Comparison of ENCODE assay signal across 8 mouse cellular contexts in the genomic region with DNA sequence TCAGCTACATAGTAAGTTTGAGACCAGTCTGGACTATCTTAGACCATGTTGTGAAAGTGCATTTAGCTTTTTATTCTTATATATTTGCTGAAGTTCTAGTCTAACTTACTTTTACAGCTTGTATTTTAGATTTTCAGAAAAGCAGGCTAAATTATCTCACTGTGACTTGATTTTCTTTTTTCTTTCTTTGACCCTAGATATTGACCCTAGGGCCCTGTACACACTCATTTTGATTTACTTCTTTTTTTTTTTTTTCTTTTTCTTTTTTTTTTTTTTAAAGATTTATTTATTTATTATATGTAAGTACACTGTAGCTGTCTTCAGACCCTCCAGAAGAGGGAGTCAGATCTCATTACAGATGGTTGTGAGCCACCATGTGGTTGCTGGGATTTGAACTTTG. TPM values are rescaled to one million over a fixed set of nuclear protein-coding genes. Genes with fewer than 3 reads are reported as not detected.
DNase-seq lines count a peak whose midpoint lies in the region; ATAC-seq lines count a peak whose summit lies in the region.
"Not testable (repeated sequence)": the region's sequence is repeated elsewhere in the genome, so short reads cannot be mapped to it uniquely, and the experiment has no call there.

No protein-coding gene starts in this region.

- not testable (repeated sequence) for H3K4me3 ChIP-seq in embryonic facial prominence, embryonic 12.5 days; forebrain, embryonic 14.5 days (ENCODE audit: low read depth, low read length); intestine, embryonic 14.5 days (ENCODE audit: low read depth, low read length); liver, embryonic 11.5 days (ENCODE audit: low read depth, low read length); midbrain, embryonic 16.5 days (ENCODE audit: low read depth, low read length); stomach, embryonic 16.5 days (replicated peaks; ENCODE audit: low read length)
- H3K4me3 ChIP-seq in hindbrain, embryonic 10.5 days: peak overlapping the region; percentile 91; the same call in 1 of the 2 replicates
- H3K4me3 ChIP-seq in lung, embryonic 15.5 days: peak overlapping the region; percentile 91; the same call in 1 of the 2 replicates

- ATAC-seq in embryonic facial prominence, embryonic 12.5 days (ENCODE audit: insufficient number of reproducible peaks, insufficient read depth, low FRiP score, low TSS enrichment); forebrain, embryonic 14.5 days; intestine, embryonic 14.5 days (replicated peaks; ENCODE audit: low FRiP score, low TSS enrichment, low read depth); liver, embryonic 11.5 days (replicated peaks; ENCODE audit: low FRiP score); lung, embryonic 15.5 days (ENCODE audit: borderline replicate concordance, extremely low read depth, low FRiP score, low TSS enrichment); midbrain, embryonic 16.5 days; stomach, embryonic 16.5 days (ENCODE audit: insufficient read depth, low FRiP score): not testable (repeated sequence)

- H3K9ac ChIP-seq in embryonic facial prominence, embryonic 12.5 days; forebrain, embryonic 14.5 days (ENCODE audit: low read length); intestine, embryonic 14.5 days (ENCODE audit: low read length); liver, embryonic 11.5 days (ENCODE audit: low read depth, low read length); lung, embryonic 15.5 days; midbrain, embryonic 16.5 days (ENCODE audit: low read depth, low read length); stomach, embryonic 16.5 days (ENCODE audit: low read length): not testable (repeated sequence)

- H3K4me2 ChIP-seq in embryonic facial prominence, embryonic 12.5 days (replicated peaks): 0 out of 2 replicates have a peak overlapping the region, but pooled peaks have one; percentile 75
- H3K4me2 ChIP-seq in forebrain, embryonic 14.5 days (ENCODE audit: low read length): peak overlapping the region; percentile 72
- H3K4me2 ChIP-seq in intestine, embryonic 14.5 days (ENCODE audit: low read length): peak overlapping the region; percentile 83; the same call in 1 of the 2 replicates
- H3K4me2 ChIP-seq in liver, embryonic 11.5 days: peak overlapping the region; percentile 60; the same call in 1 of the 2 replicates
- H3K4me2 ChIP-seq in lung, embryonic 15.5 days: peak overlapping the region; percentile 72; the same call in 1 of the 2 replicates
- H3K4me2 ChIP-seq in midbrain, embryonic 16.5 days (ENCODE audit: low read length): peak overlapping the region; percentile 81
- H3K4me2 ChIP-seq in stomach, embryonic 16.5 days (ENCODE audit: low read depth, low read length): peak overlapping the region; percentile 60; the same call in 1 of the 2 replicates

- not testable (repeated sequence) for H3K9me3 ChIP-seq in embryonic facial prominence, embryonic 12.5 days; forebrain, embryonic 14.5 days (replicated peaks; ENCODE audit: control insufficient read depth, low read length); hindbrain, embryonic 10.5 days; intestine, embryonic 14.5 days (ENCODE audit: control insufficient read depth, low read length); liver, embryonic 11.5 days (ENCODE audit: control insufficient read depth, low read length); lung, embryonic 15.5 days; midbrain, embryonic 16.5 days (replicated peaks; ENCODE audit: control insufficient read depth, low read length, poor library complexity, severe bottlenecking); stomach, embryonic 16.5 days (replicated peaks; ENCODE audit: control insufficient read depth, low read length)

- H3K27me3 ChIP-seq in embryonic facial prominence, embryonic 12.5 days; forebrain, embryonic 14.5 days (replicated peaks; ENCODE audit: control insufficient read depth, insufficient read depth, low read length); hindbrain, embryonic 10.5 days (ENCODE audit: insufficient read depth, poor library complexity, severe bottlenecking); intestine, embryonic 14.5 days (replicated peaks; ENCODE audit: control insufficient read depth, insufficient read depth, low read length); liver, embryonic 11.5 days (replicated peaks; ENCODE audit: control insufficient read depth, insufficient read depth, low read length); lung, embryonic 15.5 days; midbrain, embryonic 16.5 days (ENCODE audit: control insufficient read depth, insufficient read depth, low read depth, low read length); stomach, embryonic 16.5 days (ENCODE audit: control insufficient read depth, insufficient read depth, low read length): not testable (repeated sequence)

- DNase-seq in forebrain, embryonic 14.5 days (ENCODE audit: low spot score); hindbrain, embryonic 10.5 days (ENCODE audit: low spot score); intestine, embryonic 14.5 days (ENCODE audit: low spot score); liver, embryonic 11.5 days (ENCODE audit: low spot score): not testable (repeated sequence)

- peaks cover 20% of the 10 kb centered on the region for H3K36me3 ChIP-seq in embryonic facial prominence, embryonic 12.5 days
- peaks cover 22% of the 10 kb centered on the region for H3K36me3 ChIP-seq in forebrain, embryonic 14.5 days (ENCODE audit: control insufficient read depth, insufficient read depth, low read length)
- H3K36me3 ChIP-seq in hindbrain, embryonic 10.5 days: peaks cover 35% of the 10 kb centered on the region
- peaks cover 25% of the 10 kb centered on the region for H3K36me3 ChIP-seq in intestine, embryonic 14.5 days (ENCODE audit: control insufficient read depth, insufficient read depth, low read length)
- H3K36me3 ChIP-seq in liver, embryonic 11.5 days (ENCODE audit: control insufficient read depth, insufficient read depth, low read length); midbrain, embryonic 16.5 days (ENCODE audit: control insufficient read depth, insufficient read depth, low read length); stomach, embryonic 16.5 days (ENCODE audit: control insufficient read depth, insufficient read depth, low read length): not testable (repeated sequence)
- H3K36me3 ChIP-seq in lung, embryonic 15.5 days: peaks cover 20% of the 10 kb centered on the region

- peaks cover 24% of the 10 kb centered on the region for H3K4me1 ChIP-seq in embryonic facial prominence, embryonic 12.5 days
- H3K4me1 ChIP-seq in forebrain, embryonic 14.5 days (ENCODE audit: control insufficient read depth, insufficient read depth, low read length): peaks cover 18% of the 10 kb centered on the region
- H3K4me1 ChIP-seq in hindbrain, embryonic 10.5 days (replicated peaks): peaks cover 28% of the 10 kb centered on the region
- H3K4me1 ChIP-seq in intestine, embryonic 14.5 days (replicated peaks; ENCODE audit: control insufficient read depth, insufficient read depth, low read length): peaks cover 25% of the 10 kb centered on the region
- H3K4me1 ChIP-seq in liver, embryonic 11.5 days (replicated peaks; ENCODE audit: control insufficient read depth, insufficient read depth, low read length): peaks cover 17% of the 10 kb centered on the region
- H3K4me1 ChIP-seq in lung, embryonic 15.5 days: peaks cover 25% of the 10 kb centered on the region
- peaks cover 29% of the 10 kb centered on the region for H3K4me1 ChIP-seq in midbrain, embryonic 16.5 days (ENCODE audit: control insufficient read depth, insufficient read depth, low read length)
- H3K4me1 ChIP-seq in stomach, embryonic 16.5 days (ENCODE audit: control insufficient read depth, insufficient read depth, low read length): peaks cover 12% of the 10 kb centered on the region

- not testable (repeated sequence) for H3K27ac ChIP-seq in embryonic facial prominence, embryonic 12.5 days; forebrain, embryonic 14.5 days (ENCODE audit: low read depth, low read length); hindbrain, embryonic 10.5 days; intestine, embryonic 14.5 days (ENCODE audit: low read depth); liver, embryonic 11.5 days (ENCODE audit: low read depth, low read length); lung, embryonic 15.5 days; midbrain, embryonic 16.5 days (ENCODE audit: low read length); stomach, embryonic 16.5 days (ENCODE audit: low read length)

RNA-seq across cellular contexts. Expression of gene Capza1, which starts 2.4 kb away (rescaled TPM):
- polyA plus RNA-seq in embryonic facial prominence, embryonic 12.5 days (2016; fragmentation: Nextera tagmentation; extraction: Ambion mirVana): 188 and 190 TPM in 2 replicates
- polyA plus RNA-seq in forebrain, embryonic 14.5 days (2014; fragmentation: Nextera tagmentation; extraction: Ambion mirVana): 207 and 217 TPM in 2 replicates
- 188 and 212 TPM in 2 replicates for polyA plus RNA-seq in hindbrain, embryonic 10.5 days (2016; fragmentation: Nextera tagmentation; extraction: Ambion mirVana)
- polyA plus RNA-seq in intestine, embryonic 14.5 days (2014; fragmentation: Nextera tagmentation; extraction: Ambion mirVana): 194 and 209 TPM in 2 replicates
- polyA plus RNA-seq in liver, embryonic 11.5 days (2014; fragmentation: Nextera tagmentation; extraction: Ambion mirVana): 169 and 209 TPM in 2 replicates
- 209 and 222 TPM in 2 replicates for polyA plus RNA-seq in lung, embryonic 15.5 days (2015; fragmentation: Nextera tagmentation; extraction: Ambion mirVana)
- polyA plus RNA-seq in midbrain, embryonic 16.5 days (2015; fragmentation: Nextera tagmentation; extraction: Ambion mirVana): 149 and 162 TPM in 2 replicates
- 195 and 201 TPM in 2 replicates for polyA plus RNA-seq in stomach, embryonic 16.5 days (2015; fragmentation: Nextera tagmentation; extraction: Ambion mirVana)

RNA-seq across cellular contexts. Expression of gene St7l, which starts 2.9 kb away (rescaled TPM):
- polyA plus RNA-seq in embryonic facial prominence, embryonic 12.5 days (2016; fragmentation: Nextera tagmentation; extraction: Ambion mirVana): 39.4 and 40.4 TPM in 2 replicates
- 37.8 and 38.3 TPM in 2 replicates for polyA plus RNA-seq in forebrain, embryonic 14.5 days (2014; fragmentation: Nextera tagmentation; extraction: Ambion mirVana)
- 28.7 and 33.7 TPM in 2 replicates for polyA plus RNA-seq in hindbrain, embryonic 10.5 days (2016; fragmentation: Nextera tagmentation; extraction: Ambion mirVana)
- 33.1 and 34.6 TPM in 2 replicates for polyA plus RNA-seq in intestine, embryonic 14.5 days (2014; fragmentation: Nextera tagmentation; extraction: Ambion mirVana)
- polyA plus RNA-seq in liver, embryonic 11.5 days (2014; fragmentation: Nextera tagmentation; extraction: Ambion mirVana): 22.5 and 25.6 TPM in 2 replicates
- polyA plus RNA-seq in lung, embryonic 15.5 days (2015; fragmentation: Nextera tagmentation; extraction: Ambion mirVana): 34.3 and 35.8 TPM in 2 replicates
- 37.6 and 38.3 TPM in 2 replicates for polyA plus RNA-seq in midbrain, embryonic 16.5 days (2015; fragmentation: Nextera tagmentation; extraction: Ambion mirVana)
- 37.3 and 42.3 TPM in 2 replicates for polyA plus RNA-seq in stomach, embryonic 16.5 days (2015; fragmentation: Nextera tagmentation; extraction: Ambion mirVana)

RNA-seq across cellular contexts. Expression of gene Mov10, which starts 48.3 kb away (rescaled TPM):
- 70.8 and 73.8 TPM in 2 replicates for polyA plus RNA-seq in embryonic facial prominence, embryonic 12.5 days (2016; fragmentation: Nextera tagmentation; extraction: Ambion mirVana)
- polyA plus RNA-seq in forebrain, embryonic 14.5 days (2014; fragmentation: Nextera tagmentation; extraction: Ambion mirVana): 4.7 and 4.9 TPM in 2 replicates
- 17.0 and 19.8 TPM in 2 replicates for polyA plus RNA-seq in hindbrain, embryonic 10.5 days (2016; fragmentation: Nextera tagmentation; extraction: Ambion mirVana)
- 83.6 and 94.5 TPM in 2 replicates for polyA plus RNA-seq in intestine, embryonic 14.5 days (2014; fragmentation: Nextera tagmentation; extraction: Ambion mirVana)
- 36.0 and 37.7 TPM in 2 replicates for polyA plus RNA-seq in liver, embryonic 11.5 days (2014; fragmentation: Nextera tagmentation; extraction: Ambion mirVana)
- 62.1 and 65.0 TPM in 2 replicates for polyA plus RNA-seq in lung, embryonic 15.5 days (2015; fragmentation: Nextera tagmentation; extraction: Ambion mirVana)
- 7.8 and 8.3 TPM in 2 replicates for polyA plus RNA-seq in midbrain, embryonic 16.5 days (2015; fragmentation: Nextera tagmentation; extraction: Ambion mirVana)
- polyA plus RNA-seq in stomach, embryonic 16.5 days (2015; fragmentation: Nextera tagmentation; extraction: Ambion mirVana): 68.0 and 78.2 TPM in 2 replicates
